Mouse (Mus musculus) heart, adult 2 months (tissue): ENCODE measurements around the gene Washc2.

Experiments
- CTCF ChIP-seq: fragments of 200-600 bp; IDR thresholded peaks from 2 replicates; pipeline ENCODE4 v1.8.1; 2022; ENCODE audit warnings: antibody characterized with exemption, mild to moderate bottlenecking, moderate library complexity
- EP300 ChIP-seq: fragments of 200-500 bp; IDR thresholded peaks from 2 replicates; pipeline ENCODE4 v1.6.1; 2011; ENCODE audit warnings: low read depth, low read length, control low read depth; ENCODE audit not compliant: insufficient read depth

- TF ChIP-seq EP300, result no peak
- TF ChIP-seq CTCF, result no peak
Observed at GRCm38 (mm10) chr6:116259649-116260048, 51.8 kb downstream of the Washc2 start.
